9 mouse cellular contexts compared by ENCODE assay signal in the genomic region with DNA sequence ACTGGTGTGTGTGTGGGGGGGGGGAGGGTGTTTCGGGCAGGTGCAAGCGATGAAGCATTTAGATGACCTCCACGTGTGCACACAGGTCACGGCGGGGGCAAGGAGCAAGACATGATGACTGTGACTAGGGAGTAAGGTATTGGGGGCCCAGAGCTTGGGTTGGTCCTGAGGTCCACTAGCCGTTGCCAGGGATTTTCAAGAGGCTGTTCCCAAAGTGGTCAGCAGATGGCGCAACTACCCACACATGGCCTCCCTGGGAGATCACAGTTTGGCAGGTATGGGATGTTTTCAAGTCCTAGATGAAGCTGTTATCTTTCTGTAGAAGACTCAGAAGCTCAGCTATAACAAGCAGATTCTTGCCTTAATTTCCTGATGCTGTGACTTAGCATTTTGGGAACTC. TPM values are rescaled to one million over a fixed set of nuclear protein-coding genes. Genes with fewer than 3 reads are reported as not detected.
DNase-seq lines count a peak whose midpoint lies in the region; ATAC-seq and TF ChIP-seq lines count a peak whose summit lies in the region.
"Had no signal": no experiment of that assay in that cellular context is flagged by ENCODE, and none has a peak within 500 bp of the region (broad histone marks: within the 10 kb centered on the region; RNA-seq: fewer than 3 reads in every experiment).

No protein-coding gene starts in this region.

- peaks cover 6% of the 10 kb centered on the region for H3K27me3 ChIP-seq in midbrain, embryonic 10.5 days (ENCODE audit: low read depth, poor library complexity, severe bottlenecking)
- peaks cover under 1% of the 10 kb centered on the region; the same call in 1 of the 2 replicates for H3K27me3 ChIP-seq in midbrain, embryonic 13.5 days
- no peaks in the 10 kb centered on the region for H3K27me3 ChIP-seq in liver, adult 2 months (ENCODE audit: control insufficient read depth, insufficient read depth, low read length)
- H3K27me3 ChIP-seq: heart, embryonic 15.5 days; stomach, embryonic 15.5 days had no signal

- H3K4me1 ChIP-seq in midbrain, embryonic 10.5 days: peaks cover 25% of the 10 kb centered on the region
- peaks cover 23% of the 10 kb centered on the region for H3K4me1 ChIP-seq in midbrain, embryonic 13.5 days (replicated peaks)
- H3K4me1 ChIP-seq in liver, adult 2 months (ENCODE audit: control insufficient read depth, insufficient read depth, low read length): peaks cover 12% of the 10 kb centered on the region; the same call in 1 of the 2 replicates

- no peak overlapping the region for H3K4me2 ChIP-seq in midbrain, embryonic 13.5 days (replicated peaks)
- H3K4me2 ChIP-seq: heart, embryonic 15.5 days; stomach, embryonic 15.5 days had no signal

- peaks cover 6% of the 10 kb centered on the region for H3K36me3 ChIP-seq in midbrain, embryonic 10.5 days
- peaks cover 5% of the 10 kb centered on the region for H3K36me3 ChIP-seq in midbrain, embryonic 13.5 days
- no peaks in the 10 kb centered on the region for H3K36me3 ChIP-seq in liver, adult 2 months (ENCODE audit: control insufficient read depth, insufficient read depth, low read length)

- no peak overlapping the region for H3K4me3 ChIP-seq in midbrain, embryonic 10.5 days
- H3K4me3 ChIP-seq in midbrain, embryonic 13.5 days (replicated peaks): no peak overlapping the region
- H3K4me3 ChIP-seq in liver, adult 2 months (ENCODE audit: insufficient read depth, low read depth, low read length): no peak overlapping the region
- H3K4me3 ChIP-seq: heart, embryonic 15.5 days; stomach, embryonic 15.5 days had no signal

- H3K9me3 ChIP-seq in midbrain, embryonic 10.5 days (replicated peaks): no peaks in the 10 kb centered on the region
- H3K9me3 ChIP-seq in midbrain, embryonic 13.5 days: no peaks in the 10 kb centered on the region
- H3K9me3 ChIP-seq: heart, embryonic 15.5 days; stomach, embryonic 15.5 days had no signal

- no peak overlapping the region for H3K9ac ChIP-seq in midbrain, embryonic 13.5 days (replicated peaks)
- H3K9ac ChIP-seq in liver, adult 2 months (ENCODE audit: low read depth, low read length): no peak overlapping the region
- H3K9ac ChIP-seq: heart, embryonic 15.5 days; stomach, embryonic 15.5 days had no signal

- peak; percentile 89 for TF ChIP-seq CTCF in liver, adult 2 months (IDR thresholded peaks at IDR 0.05; ENCODE audit: low read depth, low read length)

- TF ChIP-seq POLR2A in liver, adult 2 months (IDR thresholded peaks at IDR 0.05; ENCODE audit: extremely low read depth, insufficient read depth, low read length): no peak

- WGBS in midbrain, embryonic 10.5 days: 15% methylated on average over 7 of the region's 7 CpGs
- 12% methylated on average over 7 of the region's 7 CpGs for WGBS in midbrain, embryonic 13.5 days
- 13% methylated on average over 7 of the region's 7 CpGs for WGBS in liver, adult 2 months

- ATAC-seq in midbrain, embryonic 13.5 days: no peak

- H3K79me2 ChIP-seq in liver, adult 2 months (ENCODE audit: control insufficient read depth, insufficient read depth, low read length): no peaks in the 10 kb centered on the region

- peak; percentile 75 for DNase-seq in midbrain, embryonic 10.5 days (ENCODE audit: low spot score)
- DNase-seq in T-cell, adult 2 months (ENCODE audit: low spot score): peak; percentile 55
- DNase-seq in cerebellum, adult 9-10 months: peak; percentile 79
- peak; percentile 56 to 59 for DNase-seq in heart, adult 9 months (ENCODE audit: low spot score in 2 of 2)
- peak; percentile 44 for DNase-seq in liver, adult 2 months (ENCODE audit: extremely low read depth, low read depth, low spot score)
- peak; percentile 71 for DNase-seq in retina, postnatal 7 days (ENCODE audit: low read depth, low spot score)

- H3K27ac ChIP-seq in midbrain, embryonic 10.5 days (replicated peaks): no peak overlapping the region
- no peak overlapping the region for H3K27ac ChIP-seq in midbrain, embryonic 13.5 days
- no peak overlapping the region for H3K27ac ChIP-seq in liver, adult 2 months (replicated peaks; ENCODE audit: insufficient read depth, low read depth, low read length)
- H3K27ac ChIP-seq: heart, embryonic 15.5 days; stomach, embryonic 15.5 days had no signal

RNA-seq across cellular contexts. Expression of gene Tprgl, which starts 2.8 kb away (rescaled TPM):
- polyA plus RNA-seq in midbrain, embryonic 10.5 days (2016; fragmentation: Nextera tagmentation; extraction: Ambion mirVana): 120 and 129 TPM in 2 replicates
- 161 and 173 TPM in 2 replicates for polyA plus RNA-seq in midbrain, embryonic 13.5 days (2015; fragmentation: Nextera tagmentation; extraction: Ambion mirVana)
- 50.9 and 56.2 TPM in 2 replicates for total RNA-seq in liver, adult 2 months (2014; rRNA removed)
- polyA plus RNA-seq in liver, adult 2 months (2012; rRNA removed): 78.7 and 79.8 TPM in 2 replicates

RNA-seq across cellular contexts. Expression of gene Megf6, which starts 7.2 kb away (rescaled TPM):
- 21.6 and 23.4 TPM in 2 replicates for polyA plus RNA-seq in midbrain, embryonic 10.5 days (2016; fragmentation: Nextera tagmentation; extraction: Ambion mirVana)
- 6.8 and 6.9 TPM in 2 replicates for polyA plus RNA-seq in midbrain, embryonic 13.5 days (2015; fragmentation: Nextera tagmentation; extraction: Ambion mirVana)
- total RNA-seq in liver, adult 2 months (2014; rRNA removed): 0.28 and 1.1 TPM in 2 replicates
- 0.86 and 1.4 TPM in 2 replicates for polyA plus RNA-seq in liver, adult 2 months (2012; rRNA removed)

RNA-seq across cellular contexts. Expression of gene Wrap73, which starts 21.1 kb away (rescaled TPM):
- 47.2 and 53.1 TPM in 2 replicates for polyA plus RNA-seq in midbrain, embryonic 10.5 days (2016; fragmentation: Nextera tagmentation; extraction: Ambion mirVana)
- 47.8 and 50.9 TPM in 2 replicates for polyA plus RNA-seq in midbrain, embryonic 13.5 days (2015; fragmentation: Nextera tagmentation; extraction: Ambion mirVana)
- 9.3 and 10.3 TPM in 2 replicates for total RNA-seq in liver, adult 2 months (2014; rRNA removed)
- polyA plus RNA-seq in liver, adult 2 months (2012; rRNA removed): 22.4 and 25.3 TPM in 2 replicates

RNA-seq across cellular contexts. Expression of gene Trp73, which starts 23.3 kb away (rescaled TPM):
- polyA plus RNA-seq in midbrain, embryonic 10.5 days (2016; fragmentation: Nextera tagmentation; extraction: Ambion mirVana): 0.30 and 0.36 TPM in 2 replicates
- 0.55 and 1.5 TPM in 2 replicates for polyA plus RNA-seq in midbrain, embryonic 13.5 days (2015; fragmentation: Nextera tagmentation; extraction: Ambion mirVana)
- under 0.01 TPM in 1 of 2 replicates, not detected in the other for total RNA-seq in liver, adult 2 months (2014; rRNA removed)
- not detected in 2 replicates for polyA plus RNA-seq in liver, adult 2 months (2012; rRNA removed)
